Mouse (Mus musculus) cerebellum, adult 2 months (tissue): ENCODE measurements around the gene Pex6.

Experiments used
- CTCF ChIP-seq: fragments of 200-500 bp; IDR thresholded peaks from 2 replicates; pipeline ENCODE4 v1.5.1; 2011; ENCODE audit warnings: low read depth, mild to moderate bottlenecking, control low read depth, low read length, moderate library complexity, borderline replicate concordance; ENCODE audit not compliant: insufficient read depth
- POLR2A ChIP-seq: fragments of 200-500 bp; IDR thresholded peaks from 2 replicates; pipeline ENCODE4 v1.6.1; 2011; ENCODE audit warnings: low read length, control low read depth, borderline replicate concordance; ENCODE audit not compliant: insufficient read depth

GRCm38 (mm10) chr17:46662730-46663129 is 48.5 kb upstream of the Pex6 start:
- TF ChIP-seq CTCF (no peak), POLR2A (0 out of 2 replicates have a peak, but pooled peaks have one; percentile 14)
